Mouse (Mus musculus) skeletal muscle tissue, adult 2 months (tissue): ENCODE measurements at regions not wholly inside any gene's neighbourhood (a gene's known extent, or its start where the extent isn't known, plus 50 kb on each side); places are given as distances from the start of the nearest gene placed in this dataset.
A peak's percentile ranks its signal among the peaks of the same experiment; 100 is the strongest.

ENCODE experiments used
- DNase-seq: peaks from one replicate; pipeline ENCODE4 v3.0.0-alpha.2; 2012; ENCODE audit warnings: low read depth, low spot score

- no peak for DNase-seq
Measured at GRCm38 (mm10) chr17:3248875-3249274, 77.5 kb upstream of the Tiam2 start.

GRCm38 (mm10) chr17:3249320-3249719 is 77.1 kb upstream of the Tiam2 start:
- no peak for DNase-seq

DNA sequence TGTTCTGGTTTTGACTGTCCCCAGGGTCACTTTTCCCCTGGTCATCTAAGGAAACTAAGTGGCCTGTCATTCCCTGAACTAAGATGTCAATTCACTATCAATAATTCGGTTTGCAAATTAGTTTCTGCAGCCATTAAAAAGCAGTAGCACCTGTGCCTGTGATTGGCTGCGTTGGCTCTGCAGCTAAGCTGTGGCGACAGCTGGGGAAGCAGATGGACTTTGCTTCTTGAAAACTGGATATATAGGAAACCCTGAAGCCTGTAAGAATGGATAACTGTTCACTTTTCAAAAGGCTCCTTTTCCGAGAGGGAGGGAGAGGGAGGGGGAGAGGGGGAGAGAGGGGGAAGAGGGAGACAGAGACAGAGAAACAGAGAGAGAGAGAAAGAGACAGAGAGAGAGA is 75.2 kb upstream of the Tiam2 start:
- DNase-seq: no peak

- no peak for DNase-seq
Measured at GRCm38 (mm10) chr17:3251966-3252365, 74.4 kb upstream of the Tiam2 start.

- no peak for DNase-seq
Measured at GRCm38 (mm10) chr17:3253508-3254176, 72.7 kb upstream of the Tiam2 start.

DNA sequence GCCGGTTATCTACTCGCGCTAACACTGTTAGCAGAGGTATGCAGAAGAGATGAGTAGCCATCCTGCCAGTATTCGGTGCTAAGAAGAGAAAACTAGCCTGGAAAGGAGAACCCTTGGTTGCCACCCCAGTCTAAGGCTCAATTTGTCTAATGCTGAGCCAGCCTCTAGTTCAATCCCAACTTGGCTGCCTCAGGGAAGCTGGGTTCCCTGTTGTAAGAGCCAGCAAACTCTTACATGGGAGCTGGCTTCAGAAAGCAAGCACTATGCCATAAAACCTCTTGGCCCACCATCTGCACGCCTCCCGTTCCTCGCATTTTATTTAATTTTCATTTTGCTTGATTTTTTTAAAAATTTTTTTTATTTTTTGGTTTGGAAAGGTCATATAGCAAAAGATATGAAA is 69.6 kb upstream of the Tiam2 start:
- DNase-seq: no peak

DNA sequence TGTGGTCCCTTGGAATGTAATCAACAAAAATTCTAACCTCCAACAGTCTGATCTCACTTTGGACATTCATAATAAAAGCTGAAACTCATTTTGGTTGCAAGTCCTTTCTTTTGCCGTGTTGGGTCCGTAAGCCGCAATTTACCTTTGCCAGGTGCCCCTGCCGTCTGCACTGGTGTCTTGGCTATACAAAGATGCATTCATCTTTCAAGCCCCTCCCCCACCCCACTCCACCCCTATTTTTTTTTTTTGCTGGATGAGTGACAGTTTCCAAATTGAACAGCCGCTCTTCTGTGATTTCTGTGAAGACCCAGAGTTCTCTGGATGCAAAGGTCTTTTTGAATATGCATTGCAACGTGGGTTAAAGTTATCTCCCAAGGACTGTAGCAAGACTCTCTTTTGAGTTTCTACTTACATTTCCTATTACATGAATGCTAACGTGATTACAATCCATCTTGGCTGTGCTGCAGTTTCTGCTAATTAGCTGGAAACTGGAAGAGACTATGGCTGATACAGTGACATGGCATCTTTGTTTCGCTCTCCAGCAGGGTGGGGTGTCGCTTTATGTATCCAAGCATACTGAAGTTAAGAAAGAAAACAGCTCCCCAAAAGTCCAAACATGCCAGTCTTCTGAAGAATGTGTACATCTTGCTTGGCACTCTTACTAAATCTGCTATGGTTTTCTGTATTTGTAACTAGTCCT is 67.4 kb upstream of the Tiam2 start:
- no peak for DNase-seq

- no peak for DNase-seq
Measured at GRCm38 (mm10) chr17:3260796-3261195, 65.6 kb upstream of the Tiam2 start.

DNA sequence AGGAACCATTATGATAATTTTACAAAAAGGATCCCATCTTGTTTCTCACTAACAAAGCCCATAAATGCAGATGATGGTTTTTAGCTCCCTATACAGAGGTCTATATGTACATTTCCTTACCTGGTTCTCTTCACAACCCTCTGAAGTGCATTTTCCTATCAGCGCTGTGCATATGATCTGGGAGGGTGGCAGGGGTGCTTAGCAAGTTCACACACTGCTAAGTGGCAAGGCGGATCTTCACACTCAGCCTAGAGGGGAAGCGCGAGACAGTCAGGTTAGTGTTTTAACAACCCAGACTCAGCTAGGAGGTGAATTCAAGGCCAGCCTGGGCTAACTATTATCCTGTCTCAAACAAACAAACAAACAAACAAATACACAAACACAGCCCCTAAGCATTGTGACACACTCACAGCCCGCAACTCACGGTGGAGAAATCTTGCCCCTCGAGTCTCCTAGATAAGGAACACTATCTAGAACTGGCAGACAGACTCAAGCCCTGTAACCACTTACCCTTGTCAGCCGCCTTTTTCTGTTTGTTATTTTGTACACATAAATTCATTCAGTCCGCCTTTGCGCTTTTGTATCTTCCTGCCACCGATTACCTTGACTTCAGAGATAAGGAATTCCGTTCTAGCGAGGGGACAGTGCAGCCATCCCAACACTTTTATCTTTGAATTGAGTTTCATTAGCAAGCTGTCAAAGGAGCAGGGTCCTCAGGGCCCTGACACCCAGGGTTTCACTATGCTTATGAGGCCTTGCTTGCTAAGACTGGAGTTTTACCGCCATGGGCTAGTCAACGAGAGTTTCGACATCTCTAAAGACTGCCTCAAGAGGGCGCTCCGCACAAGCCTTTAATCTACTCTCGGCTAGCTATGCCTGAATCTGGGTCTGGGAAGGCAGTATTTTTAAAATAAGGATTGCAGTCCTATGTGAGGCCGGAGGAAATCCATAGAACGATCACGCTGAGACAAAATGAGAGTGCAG is 53.0 kb upstream of the Tiam2 start:
- DNase-seq: peak; percentile 52

DNA sequence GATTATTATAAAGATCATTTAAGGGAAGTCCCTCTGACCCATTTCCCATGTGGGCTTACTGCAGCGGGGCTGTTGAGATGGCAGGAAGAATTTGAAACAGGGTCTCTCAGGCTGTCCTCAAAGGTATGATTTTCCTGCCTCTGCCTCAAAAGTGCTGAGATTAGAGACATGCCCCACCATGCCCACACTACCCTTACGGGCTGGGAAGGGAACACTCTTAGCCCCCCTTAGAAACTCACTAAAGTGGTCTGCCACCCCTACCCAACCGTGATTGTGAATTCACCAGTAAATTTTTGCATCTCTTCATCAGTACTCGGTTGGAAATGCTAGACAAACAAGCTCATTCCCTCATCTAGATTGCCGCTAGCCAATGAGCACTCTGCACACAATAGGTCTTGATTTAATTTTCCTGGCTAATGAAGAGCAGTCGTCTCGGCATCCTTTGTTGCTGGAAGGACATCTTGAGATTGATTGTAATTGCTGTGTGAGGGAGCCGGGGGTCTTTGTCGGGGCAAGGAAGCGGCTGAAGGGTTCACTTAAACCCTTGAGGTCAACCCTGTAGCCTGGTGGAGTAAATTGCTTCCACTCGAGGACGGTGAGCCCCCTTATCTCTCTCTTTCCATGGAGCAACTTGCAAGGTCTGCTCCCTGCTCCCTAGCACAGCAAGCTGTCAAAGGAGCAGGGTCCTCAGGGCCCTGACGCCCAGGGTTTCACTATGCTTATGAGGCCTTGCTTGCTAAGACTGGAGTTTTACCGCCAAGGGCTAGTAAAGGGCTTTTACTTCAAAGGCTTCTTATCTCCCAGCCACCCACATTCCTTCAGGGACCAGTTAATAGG is 51.7 kb upstream of the Tiam2 start:
- DNase-seq: no peak
